Mouse (Mus musculus) limb, embryonic 12.5 days (tissue): ENCODE results near the gene Ifrd1. TPM values are rescaled to one million over a fixed set of nuclear protein-coding genes. Genes with fewer than 3 reads are reported as not detected.

Experiments
- ATAC-seq: fragments of 200-750 bp; cut with Nextera tagmentation; 2 replicates; pipeline ENCODE4 v1.8.0; 2017; ENCODE audit warnings: low read depth, moderate TSS enrichment; ENCODE audit not compliant: insufficient number of reproducible peaks, insufficient read depth, low FRiP score, low TSS enrichment
- H3K27ac ChIP-seq: fragments of 300-500 bp; sonication (generic); 2 replicates; pipeline ENCODE4 v1.5.1; 2016; ENCODE audit warnings: mild to moderate bottlenecking, moderate library complexity
- H3K27me3 ChIP-seq: fragments of 300-500 bp; sonication (generic); 2 replicates; pipeline ENCODE4 v1.6.1; 2016; ENCODE audit warnings: mild to moderate bottlenecking, moderate library complexity
- H3K36me3 ChIP-seq: fragments of 300-500 bp; sonication (generic); 2 replicates; pipeline ENCODE4 v1.6.1; 2016; ENCODE audit warnings: mild to moderate bottlenecking, moderate library complexity
- H3K4me1 ChIP-seq: fragments of 300-500 bp; sonication (generic); replicated peaks from 2 replicates; pipeline ENCODE4 v1.6.1; 2016
- H3K4me2 ChIP-seq: fragments of 300-500 bp; sonication (generic); 2 replicates; pipeline ENCODE4 v1.6.1; 2016; ENCODE audit warnings: mild to moderate bottlenecking, moderate library complexity
- H3K4me3 ChIP-seq: fragments of 300-500 bp; sonication (generic); replicated peaks from 2 replicates; pipeline ENCODE4 v1.5.1; 2016; ENCODE audit warnings: mild to moderate bottlenecking
- H3K9ac ChIP-seq: fragments of 300-500 bp; sonication (generic); replicated peaks from 2 replicates; pipeline ENCODE4 v1.6.1; 2016; ENCODE audit warnings: mild to moderate bottlenecking, moderate library complexity
- H3K9me3 ChIP-seq: fragments of 300-500 bp; sonication (generic); 2 replicates; pipeline ENCODE4 v1.6.1; 2016; ENCODE audit warnings: mild to moderate bottlenecking, moderate library complexity
- WGBS: fragments of 180-500 bp; shearing (Covaris S2); methylation state at CpG from one replicate; pipeline ENCODE4 v1.1.7; 2016; 5-methylcytosine and 5-hydroxymethylcytosine counted together
- polyA plus RNA-seq: library from polyadenylated mRNA; unstranded; fragments of >200 nt; fragmentation: Nextera tagmentation; extraction: Ambion mirVana; gene quantifications from 2 replicates; pipeline ENCODE4 v1.2.1, GENCODE M21; 2016

Gene Ifrd1
- polyA plus RNA-seq, 1 experiment from 2014 or later, result 131 TPM

DNA sequence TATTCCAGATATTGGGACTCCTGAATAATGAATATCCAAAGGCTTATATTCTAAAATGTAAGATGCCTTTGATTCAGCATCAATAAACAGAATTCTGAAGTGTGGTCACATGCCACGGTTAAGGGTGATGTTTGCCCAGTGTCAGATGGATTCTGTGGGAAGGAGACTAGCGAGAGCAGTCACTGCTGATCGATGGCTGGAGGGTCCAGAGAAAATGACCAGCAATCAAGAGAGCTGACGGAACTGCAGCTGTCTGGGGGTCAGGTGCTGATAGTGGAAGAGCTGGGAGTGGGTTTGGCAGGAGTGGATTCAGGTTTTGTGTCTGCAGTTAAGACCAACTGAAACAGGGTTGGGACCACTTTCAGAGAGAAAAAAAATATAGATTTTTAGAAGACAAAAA lies 5.1 kb downstream of the Ifrd1 start:
- H3K27me3 ChIP-seq, result no peaks in the 10 kb centered on the region
- no peak overlapping the region for H3K9ac ChIP-seq
- H3K4me2 ChIP-seq, result no peak overlapping the region
- ATAC-seq, result no peak
- WGBS, result 71% methylated on average over 4 of the region's 4 CpGs
- H3K4me3 ChIP-seq, result no peak overlapping the region
- no peak overlapping the region for H3K27ac ChIP-seq
- no peaks in the 10 kb centered on the region for H3K36me3 ChIP-seq
- peaks cover 20% of the 10 kb centered on the region for H3K4me1 ChIP-seq
- no peaks in the 10 kb centered on the region for H3K9me3 ChIP-seq

DNA sequence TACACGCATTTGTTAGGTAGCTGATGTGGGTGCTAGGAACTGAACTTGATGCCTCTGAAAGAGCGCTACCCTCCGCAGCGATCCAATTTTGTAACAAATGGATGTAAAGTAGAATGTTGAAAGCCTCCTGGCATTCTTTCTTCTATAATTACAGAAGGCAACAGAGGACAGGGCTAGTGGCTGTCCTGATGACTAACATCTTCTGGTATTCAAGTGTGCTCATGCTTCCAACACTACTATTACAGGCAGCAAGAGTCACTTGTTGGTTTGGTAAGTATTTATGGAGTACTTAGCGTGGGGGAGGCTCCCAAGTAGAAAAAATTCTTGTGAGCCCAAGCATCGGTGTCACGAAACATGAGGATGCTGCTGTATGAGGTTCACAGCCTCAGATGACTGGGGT lies 9.1 kb downstream of the Ifrd1 start:
- no peak for ATAC-seq
- Histone ChIP-seq H3K9me3 (no peaks in the 10 kb centered on the region), H3K4me1 (peaks cover 7% of the 10 kb centered on the region), H3K27ac (no peak overlapping the region), H3K36me3 (no peaks in the 10 kb centered on the region), H3K4me2 (no peak overlapping the region), H3K9ac (no peak overlapping the region), H3K4me3 (no peak overlapping the region), H3K27me3 (no peaks in the 10 kb centered on the region)
- 89% methylated on average over 7 of the region's 7 CpGs for WGBS

DNA sequence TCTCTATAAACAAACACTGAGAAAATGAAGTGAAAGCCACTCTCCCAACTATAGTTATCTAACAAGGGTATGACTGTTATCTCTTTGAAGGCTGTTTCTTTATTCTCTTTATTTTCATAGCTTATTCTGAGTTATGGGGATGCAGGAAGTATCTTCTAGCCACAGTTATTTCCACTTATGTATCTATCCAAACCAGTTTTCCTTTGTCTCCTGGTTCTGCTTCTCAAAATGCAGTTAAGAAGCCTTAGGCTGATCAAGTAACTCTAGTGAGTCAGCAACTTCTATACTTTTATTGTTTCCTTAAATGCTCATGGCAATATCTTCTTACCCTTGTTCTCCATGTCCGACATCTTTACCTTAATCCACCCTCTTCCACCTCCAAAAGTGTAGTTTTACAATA lies 16.1 kb downstream of the Ifrd1 start:
- H3K9me3 ChIP-seq, result no peaks in the 10 kb centered on the region
- H3K4me2 ChIP-seq, result no peak overlapping the region
- no peaks in the 10 kb centered on the region for H3K27me3 ChIP-seq
- H3K9ac ChIP-seq, result no peak overlapping the region
- no peaks in the 10 kb centered on the region for H3K4me1 ChIP-seq
- no peak overlapping the region for H3K4me3 ChIP-seq
- H3K36me3 ChIP-seq, result no peaks in the 10 kb centered on the region
- no peak overlapping the region for H3K27ac ChIP-seq
- no peak for ATAC-seq
- WGBS, result 91% methylated on average over 1 of the region's 1 CpGs

DNA sequence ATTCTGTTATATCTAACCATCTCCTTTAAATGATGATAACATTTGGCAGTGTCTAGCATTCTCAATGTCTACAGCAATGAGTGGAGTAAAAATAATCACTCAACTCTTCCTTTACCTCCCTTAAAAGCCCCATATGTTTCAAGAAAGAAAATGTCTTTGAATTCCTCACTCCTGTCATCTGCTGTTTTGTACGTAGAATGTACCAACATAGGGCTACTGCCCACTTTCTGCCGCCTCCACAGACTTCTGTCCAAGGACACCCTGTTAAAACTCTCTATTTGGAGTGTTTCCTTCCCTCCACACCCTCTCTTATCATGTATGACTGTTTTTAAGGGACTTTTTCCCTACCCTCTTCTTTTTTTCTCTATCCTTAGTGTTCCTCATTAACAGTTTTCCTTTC lies 16.7 kb downstream of the Ifrd1 start:
- H3K27ac ChIP-seq, result no peak overlapping the region
- no peak for ATAC-seq
- H3K9ac ChIP-seq, result no peak overlapping the region
- no peak overlapping the region for H3K4me2 ChIP-seq
- H3K9me3 ChIP-seq, result no peaks in the 10 kb centered on the region
- no peaks in the 10 kb centered on the region for H3K36me3 ChIP-seq
- no peak overlapping the region for H3K4me3 ChIP-seq
- no peaks in the 10 kb centered on the region for H3K4me1 ChIP-seq
- WGBS, result 95% methylated on average over 2 of the region's 2 CpGs
- no peaks in the 10 kb centered on the region for H3K27me3 ChIP-seq

DNA sequence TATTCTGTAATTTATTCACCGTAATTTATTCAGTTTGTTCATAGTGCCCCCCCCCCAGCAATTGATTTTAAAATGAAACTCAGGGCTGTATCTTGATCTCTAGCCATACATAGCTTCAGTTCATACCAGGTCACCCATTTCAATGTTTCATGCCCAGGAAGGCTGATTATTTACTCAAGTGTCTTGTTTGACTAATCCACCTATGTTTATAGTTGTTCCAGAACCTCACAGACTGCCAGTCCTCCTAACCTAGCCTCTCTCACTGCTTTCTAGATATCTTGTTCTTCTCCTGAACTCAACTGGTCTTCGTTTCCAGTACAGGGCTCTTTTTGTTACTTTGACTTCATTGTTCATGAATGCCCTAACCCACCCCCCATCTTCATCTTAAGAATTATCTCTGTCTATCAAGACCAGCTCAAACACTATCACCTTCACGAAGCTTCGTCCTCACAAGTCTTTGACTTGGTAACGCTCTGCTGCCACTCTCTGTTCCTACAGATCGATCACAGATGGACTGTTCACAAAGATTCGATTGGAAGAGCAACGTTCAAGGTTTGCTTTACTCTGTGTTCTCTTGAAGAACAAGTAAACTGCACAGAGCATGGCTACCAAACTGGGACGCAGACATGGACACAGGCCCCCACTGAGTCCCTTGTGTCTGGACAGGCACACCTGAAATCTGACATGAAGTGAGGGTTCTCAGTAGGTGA lies 24.0 kb downstream of the Ifrd1 start:
- H3K9me3 ChIP-seq, result no peaks in the 10 kb centered on the region
- no peak overlapping the region for H3K9ac ChIP-seq
- H3K27ac ChIP-seq, result no peak overlapping the region
- no peaks in the 10 kb centered on the region for H3K27me3 ChIP-seq
- ATAC-seq, result no peak
- peaks cover 19% of the 10 kb centered on the region for H3K4me1 ChIP-seq
- no peaks in the 10 kb centered on the region for H3K36me3 ChIP-seq
- WGBS, result 93% methylated on average over 9 of the region's 9 CpGs
- H3K4me2 ChIP-seq, result no peak overlapping the region
- no peak overlapping the region for H3K4me3 ChIP-seq

DNA sequence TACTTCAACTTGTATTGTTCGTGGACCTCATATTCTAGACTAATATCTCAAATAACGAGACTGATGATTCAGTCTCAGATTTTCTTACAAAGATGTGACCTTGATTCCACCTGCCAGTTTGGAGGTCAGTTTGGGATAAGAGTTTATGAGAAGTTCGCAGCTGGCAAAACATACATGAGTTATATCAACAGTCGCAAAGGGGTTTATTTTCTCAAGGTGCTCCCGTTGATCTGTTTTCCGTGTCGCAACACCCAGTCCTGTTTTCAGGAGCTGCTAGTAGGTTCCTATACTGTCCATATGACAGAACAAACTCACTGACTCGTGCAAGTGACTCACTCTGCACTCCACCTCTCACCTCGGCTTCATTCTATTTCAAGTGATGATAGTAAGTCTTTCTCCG lies 24.6 kb downstream of the Ifrd1 start:
- 0 out of 2 replicates have a peak overlapping the region, but pooled peaks have one; percentile 23 for H3K27ac ChIP-seq
- H3K9ac ChIP-seq, result peak overlapping the region; percentile 56; the same call in 1 of the 2 replicates
- H3K4me2 ChIP-seq, result peak overlapping the region; percentile 68
- peak overlapping the region; percentile 95 for H3K4me3 ChIP-seq
- no peaks in the 10 kb centered on the region for H3K36me3 ChIP-seq
- ATAC-seq, result no peak
- H3K4me1 ChIP-seq, result peaks cover 19% of the 10 kb centered on the region
- no peaks in the 10 kb centered on the region for H3K9me3 ChIP-seq
- whole genome bisulfite sequencing, result 66% methylated on average over 10 of the region's 10 CpGs
- H3K27me3 ChIP-seq, result no peaks in the 10 kb centered on the region

DNA sequence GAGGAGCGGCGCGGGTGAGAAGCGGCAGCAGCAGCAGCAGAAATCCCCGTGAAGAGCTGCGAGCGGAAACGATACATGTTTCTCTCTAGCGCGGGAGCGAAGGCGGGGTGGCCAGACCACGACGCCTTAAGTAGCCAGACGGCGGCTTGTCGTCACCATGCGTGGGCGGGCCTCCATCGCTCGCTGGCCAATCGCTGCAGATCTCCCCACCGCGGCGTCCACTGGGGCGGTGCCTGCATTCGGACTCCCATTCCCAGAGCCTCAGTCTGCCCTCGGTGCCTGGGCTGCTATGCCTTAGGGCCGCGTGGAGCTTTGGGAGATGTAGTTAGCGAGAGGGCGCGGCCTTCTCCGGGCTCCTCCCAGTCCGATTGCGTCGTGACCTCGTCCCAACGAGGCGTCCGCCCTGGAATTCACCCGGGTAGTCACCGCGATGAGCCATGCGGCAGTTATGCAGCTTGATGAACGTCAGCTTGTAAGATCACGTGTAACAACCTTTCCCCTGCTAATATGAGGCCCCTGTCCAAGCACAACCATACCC lies 25.2 kb downstream of the Ifrd1 start:
- under 1% methylated on average over 47 of the region's 47 CpGs for WGBS
- H3K4me3 ChIP-seq, result peak overlapping the region; percentile 95
- H3K4me2 ChIP-seq, result peak overlapping the region; percentile 68
- H3K9ac ChIP-seq, result peak overlapping the region; percentile 90
- H3K4me1 ChIP-seq, result peaks cover 19% of the 10 kb centered on the region
- H3K9me3 ChIP-seq, result no peaks in the 10 kb centered on the region
- peak; percentile 99 for ATAC-seq
- H3K27me3 ChIP-seq, result no peaks in the 10 kb centered on the region
- peak overlapping the region; percentile 95 for H3K27ac ChIP-seq
- no peaks in the 10 kb centered on the region for H3K36me3 ChIP-seq

DNA sequence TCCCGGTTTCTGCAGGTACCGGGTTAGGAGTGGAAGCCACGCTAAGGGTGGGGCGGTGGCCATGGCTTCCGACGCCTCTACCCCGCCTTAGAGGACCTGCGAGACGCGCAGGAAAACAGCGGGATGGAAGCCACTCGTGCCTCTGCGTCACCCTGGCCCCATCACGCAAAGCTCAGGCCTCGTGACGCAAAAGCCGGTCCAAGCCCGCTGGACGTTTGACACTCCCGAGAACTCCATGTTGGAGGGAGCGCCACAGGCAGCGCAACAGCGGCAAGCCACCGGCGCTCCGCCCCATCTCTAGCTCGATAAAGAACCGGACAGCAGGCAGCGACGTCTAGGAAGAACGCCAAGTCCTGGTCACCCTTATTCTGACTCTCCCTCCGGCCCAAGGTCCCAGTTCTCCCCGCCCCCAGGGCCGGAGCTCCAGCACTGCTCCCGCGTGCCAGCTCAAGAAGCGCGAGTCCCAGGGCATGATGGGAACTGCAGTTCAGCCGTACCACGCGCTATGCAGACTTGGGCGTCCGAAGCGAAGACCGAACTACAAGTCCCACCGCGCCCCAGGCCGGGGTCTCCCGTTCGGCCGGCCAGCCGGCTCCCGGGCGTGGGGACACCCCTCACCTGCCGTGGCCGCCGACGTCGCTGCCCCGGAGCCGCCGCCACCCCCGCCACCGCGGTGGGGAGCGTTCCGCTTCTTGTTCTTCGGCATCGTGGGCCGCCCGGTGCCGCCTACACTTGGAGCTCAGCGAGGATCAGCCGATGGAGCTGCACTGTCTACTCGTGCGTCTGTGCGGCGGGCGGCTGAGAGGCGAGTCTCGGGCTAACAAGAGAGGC lies 25.8 kb downstream of the Ifrd1 start:
- Histone ChIP-seq H3K9me3 (no peaks in the 10 kb centered on the region), H3K27me3 (no peaks in the 10 kb centered on the region), H3K4me2 (peak overlapping the region; percentile 68), H3K36me3 (no peaks in the 10 kb centered on the region), H3K27ac (peak overlapping the region; percentile 95), H3K9ac (peak overlapping the region; percentile 90), H3K4me1 (peaks cover 19% of the 10 kb centered on the region), H3K4me3 (peak overlapping the region; percentile 95)
- ATAC-seq, result peak; percentile 93
- WGBS, result under 1% methylated on average over 81 of the region's 81 CpGs

DNA sequence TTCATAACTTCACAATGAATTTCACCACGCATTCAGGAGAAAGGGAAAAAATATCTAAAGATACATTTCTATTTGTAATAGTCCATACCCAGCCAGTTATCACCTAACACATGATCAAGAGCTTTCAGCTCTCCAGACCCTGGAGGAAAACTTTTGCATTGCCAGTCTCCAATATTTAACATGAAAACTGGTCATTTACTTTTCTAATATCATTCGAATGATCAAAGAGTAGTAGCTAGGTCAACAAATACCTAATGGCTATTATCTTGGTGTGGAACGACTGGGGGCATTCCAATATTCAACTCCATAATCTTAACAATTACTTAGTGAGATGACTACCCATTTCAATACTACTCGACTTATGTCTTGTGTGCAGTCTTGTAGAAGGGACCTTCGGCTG lies 26.7 kb downstream of the Ifrd1 start:
- Histone ChIP-seq H3K4me2 (peak overlapping the region; percentile 68), H3K27ac (no peak overlapping the region), H3K9me3 (no peaks in the 10 kb centered on the region), H3K4me3 (peak overlapping the region; percentile 95), H3K27me3 (no peaks in the 10 kb centered on the region), H3K4me1 (peaks cover 19% of the 10 kb centered on the region), H3K9ac (peak overlapping the region; percentile 90), H3K36me3 (peaks cover 5% of the 10 kb centered on the region)
- ATAC-seq, result no peak
- WGBS, result 21% methylated on average over 5 of the region's 5 CpGs

DNA sequence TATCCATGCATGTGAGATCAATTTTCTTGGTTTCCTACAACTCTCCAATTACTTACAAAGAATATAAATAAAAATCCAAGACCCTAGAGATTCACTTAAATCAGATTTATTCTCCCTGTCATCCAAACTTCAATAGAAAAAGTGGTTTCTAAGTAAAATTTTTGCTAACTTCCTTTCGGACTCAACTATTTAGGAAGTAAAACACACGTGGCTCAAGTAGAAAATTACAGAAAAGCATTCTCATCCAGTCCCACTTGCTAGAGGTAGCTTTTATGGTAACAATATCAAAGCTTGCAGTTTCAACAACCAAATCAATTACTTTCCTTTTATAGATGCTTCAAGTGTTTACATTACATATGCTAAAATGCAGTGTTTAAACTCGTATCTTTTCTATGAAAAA lies 27.4 kb downstream of the Ifrd1 start:
- no peaks in the 10 kb centered on the region for H3K27me3 ChIP-seq
- no peak for ATAC-seq
- peak overlapping the region; percentile 68 for H3K4me2 ChIP-seq
- H3K9ac ChIP-seq, result 0 out of 2 replicates have a peak overlapping the region, but pooled peaks have one; percentile 90
- peak overlapping the region; percentile 95 for H3K4me3 ChIP-seq
- peaks cover 12% of the 10 kb centered on the region for H3K36me3 ChIP-seq
- no peaks in the 10 kb centered on the region for H3K9me3 ChIP-seq
- H3K4me1 ChIP-seq, result peaks cover 19% of the 10 kb centered on the region
- 31% methylated on average over 3 of the region's 3 CpGs for WGBS
- no peak overlapping the region for H3K27ac ChIP-seq

DNA sequence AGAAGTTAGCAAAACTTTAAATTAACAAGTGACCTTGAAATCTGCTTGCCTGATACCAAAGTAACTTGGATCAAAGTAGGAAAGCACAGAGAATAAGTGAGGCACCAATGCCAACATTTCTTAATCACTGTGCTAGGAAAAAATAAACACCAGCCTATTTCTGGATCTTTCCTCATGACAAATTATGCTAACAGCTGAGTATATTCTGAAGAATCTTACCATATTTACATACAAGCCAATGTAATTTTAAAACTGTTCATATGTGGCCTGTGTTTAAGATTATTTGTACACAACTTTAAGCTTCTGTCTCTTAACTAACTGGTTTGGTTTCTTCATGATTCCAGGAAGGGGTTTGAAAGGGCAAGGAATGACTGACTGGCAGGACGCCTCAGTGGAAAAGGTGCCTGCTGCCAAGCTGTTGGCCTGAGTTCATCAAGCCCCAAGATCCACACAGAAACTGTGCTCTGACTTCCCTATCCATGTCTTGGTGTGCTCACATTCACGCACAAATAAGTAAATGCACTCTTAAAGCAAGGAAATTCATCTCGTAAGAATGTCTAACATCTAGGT lies 28.2 kb downstream of the Ifrd1 start:
- Histone ChIP-seq H3K4me1 (peaks cover 19% of the 10 kb centered on the region), H3K36me3 (peaks cover 20% of the 10 kb centered on the region), H3K9ac (peak overlapping the region; percentile 13; the same call in 1 of the 2 replicates), H3K4me3 (0 out of 2 replicates have a peak overlapping the region, but pooled peaks have one; percentile 2), H3K27me3 (no peaks in the 10 kb centered on the region), H3K9me3 (no peaks in the 10 kb centered on the region), H3K4me2 (peak overlapping the region; percentile 68), H3K27ac (no peak overlapping the region)
- no peak for ATAC-seq
- 49% methylated on average over 3 of the region's 3 CpGs for WGBS
